Mouse (Mus musculus) forebrain, postnatal 0 days (tissue): ENCODE measurements around the gene Babam2. TPM values are rescaled to one million over a fixed set of nuclear protein-coding genes. Genes with fewer than 3 reads are reported as not detected.

Experiments used
- ATAC-seq: fragments of 200-750 bp; cut with Nextera tagmentation; 2 replicates; pipeline ENCODE4 v1.8.0; 2017; ENCODE audit warnings: mild to moderate bottlenecking, moderate library complexity
- DNase-seq: peaks from one replicate; pipeline ENCODE4 v3.0.0-alpha.2; 2015
- H3K27ac ChIP-seq: fragments of 300-500 bp; sonication (generic); 2 replicates; pipeline ENCODE4 v1.5.1; 2014; ENCODE audit warnings: low read depth, mild to moderate bottlenecking, antibody characterized with exemption, low read length, moderate library complexity, mixed read lengths
- H3K27me3 ChIP-seq: fragments of 300-500 bp; sonication (generic); 2 replicates; pipeline ENCODE4 v1.6.1; 2014; ENCODE audit warnings: mild to moderate bottlenecking, low read length, mixed read lengths; ENCODE audit not compliant: insufficient read depth
- H3K36me3 ChIP-seq: fragments of 300-500 bp; sonication (generic); 2 replicates; pipeline ENCODE4 v1.6.1; 2014; ENCODE audit warnings: mild to moderate bottlenecking, moderate library complexity; ENCODE audit not compliant: insufficient read depth
- H3K4me1 ChIP-seq: fragments of 300-500 bp; sonication (generic); 2 replicates; pipeline ENCODE4 v1.6.1; 2014; ENCODE audit warnings: antibody characterized with exemption; ENCODE audit not compliant: insufficient read depth
- H3K4me2 ChIP-seq: fragments of 300-500 bp; sonication (generic); 2 replicates; pipeline ENCODE4 v1.6.1; 2014; ENCODE audit warnings: low read depth, mild to moderate bottlenecking, moderate library complexity
- H3K4me3 ChIP-seq: fragments of 300-500 bp; sonication (generic); 2 replicates; pipeline ENCODE4 v1.5.1; 2014; ENCODE audit warnings: low read depth, low read length, mixed read lengths
- H3K9ac ChIP-seq: fragments of 300-500 bp; sonication (generic); 2 replicates; pipeline ENCODE4 v1.6.1; 2014; ENCODE audit warnings: mild to moderate bottlenecking
- H3K9me3 ChIP-seq: fragments of 300-500 bp; sonication (generic); 2 replicates; pipeline ENCODE4 v1.6.1; 2016; ENCODE audit warnings: low read length
- CTCF ChIP-seq: sonication (generic); IDR thresholded peaks from 2 replicates; pipeline ENCODE4 v1.5.1; 2016; ENCODE audit warnings: antibody characterized with exemption, control low read depth, low read depth
- WGBS: fragments of 180-500 bp; shearing (Covaris S2); extraction: QIAGEN DNeasy Blood & Tissue Kit; methylation state at CpG from one replicate; pipeline ENCODE4 v1.1.7; 2014; 5-methylcytosine and 5-hydroxymethylcytosine counted together
- polyA plus RNA-seq: library from polyadenylated mRNA; unstranded; fragments of >200 nt; fragmentation: Nextera tagmentation; extraction: Ambion mirVana; gene quantifications from 2 replicates; pipeline ENCODE4 v1.2.1, GENCODE M21; 2015
- total RNA-seq: library from RNA; depleted of rRNA; stranded (reverse); fragments of >200 nt; gene quantifications from 2 replicates; pipeline ENCODE4 v1.2.3, GENCODE M21; 2014

Gene Babam2
- total and polyA plus RNA-seq, 2 experiments from 2014 or later = 42.7 to 61.5 TPM

DNA sequence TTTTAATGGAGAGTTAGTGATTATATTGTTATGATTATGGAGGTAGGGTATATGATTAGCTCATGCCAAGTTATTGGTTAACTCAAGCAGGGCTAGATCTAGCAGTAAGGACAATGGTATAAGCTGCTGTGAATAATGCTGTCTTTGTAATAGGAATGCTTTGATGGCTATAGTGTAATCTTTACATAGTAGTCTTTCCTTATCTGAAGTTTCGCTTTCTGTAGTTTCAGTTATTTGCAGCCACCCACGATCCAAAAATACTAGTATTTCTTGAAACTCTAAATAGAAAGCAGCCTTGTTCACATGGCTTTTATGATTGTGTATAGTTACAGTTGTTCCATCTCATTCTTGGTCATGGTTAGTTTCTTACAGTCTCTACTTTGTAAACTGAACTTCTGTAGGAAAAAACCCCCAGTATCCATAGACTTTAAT lies 15.8 kb downstream of the Babam2 start:
- H3K9me3 ChIP-seq = no peaks in the 10 kb centered on the region
- H3K4me1 ChIP-seq = no peaks in the 10 kb centered on the region
- no peak for ATAC-seq
- no peak overlapping the region for H3K9ac ChIP-seq
- no peaks in the 10 kb centered on the region for H3K36me3 ChIP-seq
- no peak for TF ChIP-seq CTCF
- H3K4me3 ChIP-seq = no peak overlapping the region
- no peaks in the 10 kb centered on the region for H3K27me3 ChIP-seq
- 86% methylated on average over 2 of the region's 2 CpGs for WGBS
- no peak overlapping the region for H3K4me2 ChIP-seq
- no peak for DNase-seq
- no peak overlapping the region for H3K27ac ChIP-seq

DNA sequence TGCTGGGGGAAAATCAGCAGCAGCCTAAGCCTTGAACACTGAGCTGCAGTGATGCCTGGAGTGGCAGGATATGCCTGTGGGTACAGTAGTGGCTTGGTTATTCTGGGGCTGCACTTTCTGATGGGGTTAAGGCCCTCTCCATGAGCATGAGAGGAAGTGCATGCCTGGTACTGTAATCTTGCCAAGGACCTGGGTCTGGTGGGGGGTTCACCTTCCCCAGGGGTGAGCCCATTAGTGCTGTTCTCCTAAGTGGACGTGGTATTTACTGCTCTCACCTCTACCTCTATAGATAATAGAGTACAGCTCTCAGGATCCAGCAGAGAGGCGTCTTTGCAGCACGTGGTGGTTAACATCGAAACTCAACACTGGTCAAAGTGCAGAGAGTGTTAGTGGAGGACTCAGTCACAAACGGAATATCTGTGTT lies 16.4 kb downstream of the Babam2 start:
- WGBS = 77% methylated on average over 5 of the region's 5 CpGs
- no peak for ATAC-seq
- no peak overlapping the region for H3K27ac ChIP-seq

DNA sequence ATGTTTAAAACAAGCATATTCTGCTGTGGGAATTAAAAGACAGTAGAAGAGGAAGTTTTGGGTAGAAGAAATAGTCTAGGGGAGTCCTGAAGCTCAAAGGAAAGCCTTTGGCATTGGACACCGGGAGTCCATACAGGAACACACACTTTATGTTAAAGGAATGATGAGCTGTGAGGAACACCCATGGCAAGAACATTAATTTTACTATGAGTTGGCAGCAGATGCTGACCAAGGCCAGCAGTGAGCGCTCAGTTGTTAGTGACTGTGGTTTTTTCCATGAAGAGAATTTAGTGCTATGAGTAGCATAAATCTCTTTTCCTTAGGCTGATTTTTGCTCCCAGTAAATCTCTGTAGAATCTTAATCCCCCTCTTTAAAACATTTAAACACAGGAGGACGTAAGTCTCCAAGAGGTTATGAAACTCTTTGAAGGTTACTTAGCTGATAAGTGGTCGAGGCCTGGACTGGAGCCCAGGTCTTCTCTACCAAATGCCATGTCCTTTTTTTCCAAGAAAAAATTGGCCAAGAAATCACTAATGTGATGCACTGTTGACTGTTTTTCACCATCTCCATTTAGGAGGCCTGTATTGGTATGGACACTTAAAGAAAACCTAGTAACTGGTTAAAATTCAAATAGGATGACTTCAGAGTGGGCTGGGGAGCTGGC lies 18.1 kb downstream of the Babam2 start:
- WGBS = 79% methylated on average over 4 of the region's 4 CpGs

More for the DNA sequence above, 16.4 kb downstream of the Babam2 start:
- Histone ChIP-seq H3K9ac (no peak overlapping the region), H3K4me2 (no peak overlapping the region), H3K27me3 (no peaks in the 10 kb centered on the region), H3K36me3 (no peaks in the 10 kb centered on the region), H3K4me1 (no peaks in the 10 kb centered on the region), H3K9me3 (no peaks in the 10 kb centered on the region), H3K4me3 (no peak overlapping the region)
- DNase-seq = no peak
- no peak for TF ChIP-seq CTCF

DNA sequence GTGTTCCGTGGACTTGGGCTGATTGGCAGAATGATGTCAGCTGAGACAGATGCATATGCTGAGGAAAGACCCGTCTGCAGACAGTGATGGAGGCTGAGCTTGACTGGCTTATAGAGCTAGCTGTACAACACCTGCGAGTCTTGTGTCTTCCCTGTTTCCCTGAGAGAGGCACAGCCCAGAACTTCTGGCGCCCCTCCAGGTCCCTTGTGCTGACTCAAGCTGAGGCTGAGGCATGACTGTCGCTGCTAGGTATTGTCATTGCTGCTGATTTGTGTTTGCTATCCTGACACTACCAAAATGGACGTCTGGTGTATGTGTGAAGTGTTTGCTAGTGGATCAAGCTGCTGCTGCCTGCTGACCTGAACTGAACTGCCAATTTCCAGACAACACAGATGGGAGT lies 27.0 kb downstream of the Babam2 start:
- no peaks in the 10 kb centered on the region for H3K36me3 ChIP-seq
- H3K9ac ChIP-seq = no peak overlapping the region
- H3K27ac ChIP-seq = no peak overlapping the region
- no peaks in the 10 kb centered on the region for H3K4me1 ChIP-seq
- 75% methylated on average over 6 of the region's 6 CpGs for WGBS
- H3K9me3 ChIP-seq = no peaks in the 10 kb centered on the region
- DNase-seq = no peak
- H3K4me3 ChIP-seq = no peak overlapping the region
- TF ChIP-seq CTCF = no peak
- no peaks in the 10 kb centered on the region for H3K27me3 ChIP-seq
- no peak overlapping the region for H3K4me2 ChIP-seq
- no peak for ATAC-seq

More for the DNA sequence above, 18.1 kb downstream of the Babam2 start:
- DNase-seq (no peak), ATAC-seq (no peak)
- Histone ChIP-seq H3K36me3 (no peaks in the 10 kb centered on the region), H3K4me3 (no peak overlapping the region), H3K9ac (no peak overlapping the region), H3K9me3 (no peaks in the 10 kb centered on the region), H3K4me1 (no peaks in the 10 kb centered on the region), H3K27ac (no peak overlapping the region), H3K4me2 (no peak overlapping the region), H3K27me3 (no peaks in the 10 kb centered on the region)
- no peak for TF ChIP-seq CTCF

DNA sequence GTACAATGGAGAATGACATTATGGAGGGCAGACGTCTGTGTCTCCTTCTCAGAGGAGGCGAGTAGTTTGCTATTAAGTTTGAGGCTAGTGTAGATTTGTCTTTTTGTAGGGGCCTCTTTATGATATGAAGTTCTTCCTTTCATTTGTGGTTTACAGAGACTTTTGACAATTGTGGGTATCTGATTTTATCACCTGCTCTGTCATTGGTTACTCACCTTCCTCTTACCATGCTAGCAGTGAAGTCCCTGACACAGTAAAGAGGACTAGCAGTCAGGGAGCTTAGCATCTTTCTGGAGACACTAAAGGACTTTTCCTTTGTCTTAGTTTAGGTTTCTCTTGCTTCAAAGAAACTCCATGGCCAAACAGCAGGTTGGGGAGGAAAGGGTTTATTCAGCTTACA lies 28.4 kb downstream of the Babam2 start:
- no peaks in the 10 kb centered on the region for H3K4me1 ChIP-seq
- no peak overlapping the region for H3K4me2 ChIP-seq
- H3K9me3 ChIP-seq = no peaks in the 10 kb centered on the region
- no peaks in the 10 kb centered on the region for H3K27me3 ChIP-seq
- H3K36me3 ChIP-seq = no peaks in the 10 kb centered on the region
- H3K27ac ChIP-seq = no peak overlapping the region
- no peak for TF ChIP-seq CTCF
- no peak for DNase-seq
- no peak for ATAC-seq
- H3K9ac ChIP-seq = no peak overlapping the region
- 90% methylated on average over 2 of the region's 2 CpGs for WGBS
- H3K4me3 ChIP-seq = no peak overlapping the region

DNA sequence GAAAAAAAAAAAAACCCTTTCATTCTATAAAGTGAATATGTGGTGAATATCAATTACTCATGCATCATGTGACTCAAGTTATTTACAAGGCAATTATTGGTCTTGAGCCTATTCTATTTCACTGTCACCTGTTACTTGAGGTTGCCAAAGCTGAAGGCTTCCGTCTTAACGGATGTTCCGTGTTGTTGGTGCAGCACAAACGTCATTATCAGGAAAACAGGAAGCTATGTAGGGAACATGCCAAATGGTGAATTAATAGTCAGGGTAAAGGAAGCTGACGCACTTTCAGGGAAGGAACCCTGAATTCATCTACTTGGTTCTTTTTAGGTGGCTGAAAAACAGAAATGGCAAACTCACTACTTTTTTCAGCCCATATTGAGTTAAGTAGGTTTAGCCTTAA lies 30.0 kb downstream of the Babam2 start:
- Histone ChIP-seq H3K9me3 (no peaks in the 10 kb centered on the region), H3K27ac (no peak overlapping the region), H3K27me3 (no peaks in the 10 kb centered on the region), H3K36me3 (no peaks in the 10 kb centered on the region), H3K4me1 (no peaks in the 10 kb centered on the region), H3K9ac (no peak overlapping the region), H3K4me2 (no peak overlapping the region), H3K4me3 (no peak overlapping the region)
- WGBS = 44% methylated on average over 5 of the region's 5 CpGs
- DNase-seq = no peak
- ATAC-seq = no peak
- no peak for TF ChIP-seq CTCF

DNA sequence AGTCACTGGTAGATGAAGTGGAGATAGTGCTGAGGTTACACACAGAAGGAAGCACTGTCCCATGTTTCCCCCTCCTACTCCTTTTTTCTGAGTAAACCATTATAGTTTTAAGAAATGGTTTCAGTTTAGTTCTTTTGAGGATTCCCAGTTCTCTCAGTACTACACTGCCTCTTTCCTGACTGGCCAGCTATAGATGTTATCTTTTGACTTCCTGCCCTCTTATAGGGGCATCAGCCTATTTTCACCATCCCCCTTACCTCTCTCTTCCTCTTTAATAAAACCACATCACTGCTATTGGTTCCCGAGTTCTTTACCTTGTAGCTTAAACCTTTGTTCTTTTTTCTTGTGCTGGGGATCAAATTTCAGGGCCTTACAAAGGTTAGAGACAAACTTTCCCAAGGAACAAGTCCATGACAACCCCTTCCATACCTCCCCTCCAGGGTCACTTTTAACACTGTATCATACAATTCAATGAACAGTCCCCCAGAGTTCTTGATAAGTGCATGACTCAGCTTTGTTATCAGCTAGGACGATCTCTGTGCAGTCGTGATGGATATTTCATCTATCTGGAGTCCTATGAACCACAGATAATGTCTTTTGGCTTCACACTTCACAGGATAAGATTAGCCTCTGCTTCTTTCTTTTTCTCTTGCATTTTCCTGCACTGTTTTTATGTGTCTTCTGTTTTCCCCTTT lies 35.3 kb downstream of the Babam2 start:
- no peak for DNase-seq
- ATAC-seq = no peak
- WGBS = 49% methylated on average over 3 of the region's 3 CpGs
- Histone ChIP-seq H3K4me2 (no peak overlapping the region), H3K27me3 (no peaks in the 10 kb centered on the region), H3K4me1 (no peaks in the 10 kb centered on the region), H3K9me3 (no peaks in the 10 kb centered on the region), H3K9ac (no peak overlapping the region), H3K4me3 (no peak overlapping the region), H3K27ac (no peak overlapping the region), H3K36me3 (no peaks in the 10 kb centered on the region)
- no peak for TF ChIP-seq CTCF
